Mouse (Mus musculus) lung, adult 2 months (tissue): ENCODE measurements around the gene Igsf8. TPM values are rescaled to one million over a fixed set of nuclear protein-coding genes. Genes with fewer than 3 reads are reported as not detected.
A peak's percentile ranks its signal among the peaks of the same experiment; 100 is the strongest.

Source experiments
- DNase-seq: peaks from one replicate; pipeline ENCODE4 v3.0.0; 2022
- H3K4me1 ChIP-seq: fragments of 200-500 bp; 2 replicates; pipeline ENCODE4 v1.6.1; 2011; ENCODE audit warnings: low read length; ENCODE audit not compliant: control insufficient read depth, insufficient read depth
- H3K4me3 ChIP-seq: fragments of 200-500 bp; replicated peaks from 2 replicates; pipeline ENCODE3; 2011; ENCODE audit warnings: low read depth, mild to moderate bottlenecking, control low read depth, low read length; ENCODE audit errors: extremely low read depth
- CTCF ChIP-seq: fragments of 200-500 bp; IDR thresholded peaks from 2 replicates; pipeline ENCODE4 v1.5.1; 2011; ENCODE audit warnings: mild to moderate bottlenecking, low read length, control low read depth; ENCODE audit not compliant: insufficient read depth
- POLR2A ChIP-seq: fragments of 200-500 bp; IDR thresholded peaks from 2 replicates; pipeline ENCODE4 v1.6.1; 2011; ENCODE audit warnings: low read depth, mild to moderate bottlenecking, control low read depth, low read length, borderline replicate concordance; ENCODE audit errors: extremely low read depth
- WGBS: fragments of 180-500 bp; shearing (Covaris S2); methylation state at CpG from one replicate; pipeline ENCODE4 v1.1.7; 2018; 5-methylcytosine and 5-hydroxymethylcytosine counted together
- polyA plus RNA-seq: library from polyadenylated mRNA; depleted of rRNA; stranded (reverse); fragments of >200 nt; gene quantifications from 2 replicates; pipeline ENCODE4 v1.2.3, GENCODE M21; 2012

Gene Igsf8
- polyA plus RNA-seq, 1 experiment, result 90.8 TPM

GRCm38 (mm10) chr1:172314911-172315310 lies 53.5 kb downstream of the Igsf8 start:
- WGBS, result 92% methylated on average over 3 of the region's 3 CpGs
- Histone ChIP-seq H3K4me1 (peaks cover 5% of the 10 kb centered on the region; the same call in 1 of the 2 replicates), H3K4me3 (no peak overlapping the region)
- DNase-seq, result no peak
- TF ChIP-seq CTCF, result no peak
- no peak for TF ChIP-seq POLR2A

- DNase-seq, result no peak
- H3K4me3 ChIP-seq, result no peak overlapping the region
- TF ChIP-seq CTCF, result no peak
- no peak for TF ChIP-seq POLR2A
- no peaks in the 10 kb centered on the region for H3K4me1 ChIP-seq
- 86% methylated on average over 18 of the region's 18 CpGs for WGBS
Measured at GRCm38 (mm10) chr1:172317431-172317830, 56.0 kb downstream of the Igsf8 start.

- TF ChIP-seq CTCF, result no peak
- TF ChIP-seq POLR2A, result no peak
- whole genome bisulfite sequencing, result 82% methylated on average over 15 of the region's 15 CpGs
- Histone ChIP-seq H3K4me1 (no peaks in the 10 kb centered on the region), H3K4me3 (no peak overlapping the region)
- no peak for DNase-seq
Measured at GRCm38 (mm10) chr1:172317946-172318345, 56.5 kb downstream of the Igsf8 start.

- WGBS, result 89% methylated on average over 19 of the region's 19 CpGs
- Histone ChIP-seq H3K4me3 (no peak overlapping the region), H3K4me1 (no peaks in the 10 kb centered on the region)
- DNase-seq, result no peak
- TF ChIP-seq CTCF (no peak), POLR2A (no peak)
Measured at GRCm38 (mm10) chr1:172318424-172319035, 57.1 kb downstream of the Igsf8 start.

- WGBS, result 86% methylated on average over 7 of the region's 7 CpGs
- no peak overlapping the region for H3K4me3 ChIP-seq
- H3K4me1 ChIP-seq, result no peaks in the 10 kb centered on the region
- TF ChIP-seq POLR2A (no peak), CTCF (no peak)
- DNase-seq, result no peak
Measured at GRCm38 (mm10) chr1:172319346-172319745, 57.9 kb downstream of the Igsf8 start.

- TF ChIP-seq CTCF, result no peak
- no peak for TF ChIP-seq POLR2A
- no peak overlapping the region for H3K4me3 ChIP-seq
- WGBS, result 60% methylated on average over 5 of the region's 5 CpGs
- DNase-seq, result no peak
- no peaks in the 10 kb centered on the region for H3K4me1 ChIP-seq
Measured at GRCm38 (mm10) chr1:172319921-172320411, 58.5 kb downstream of the Igsf8 start.

GRCm38 (mm10) chr1:172322725-172323124 lies 61.3 kb downstream of the Igsf8 start:
- TF ChIP-seq POLR2A (no peak), CTCF (no peak)
- DNase-seq, result no peak
- Histone ChIP-seq H3K4me1 (peaks cover 6% of the 10 kb centered on the region), H3K4me3 (no peak overlapping the region)
- 64% methylated on average over 13 of the region's 13 CpGs for WGBS

- no peak for TF ChIP-seq CTCF
- TF ChIP-seq POLR2A, result no peak
- WGBS, result 60% methylated on average over 5 of the region's 5 CpGs
- no peak for DNase-seq
- H3K4me1 ChIP-seq, result peaks cover 6% of the 10 kb centered on the region
- no peak overlapping the region for H3K4me3 ChIP-seq
Measured at GRCm38 (mm10) chr1:172323298-172323697, 61.9 kb downstream of the Igsf8 start.

GRCm38 (mm10) chr1:172323801-172324359 lies 62.4 kb downstream of the Igsf8 start:
- Histone ChIP-seq H3K4me3 (no peak overlapping the region), H3K4me1 (peaks cover 6% of the 10 kb centered on the region)
- 78% methylated on average over 6 of the region's 6 CpGs for WGBS
- TF ChIP-seq POLR2A (no peak), CTCF (no peak)
- no peak for DNase-seq

- no peak overlapping the region for H3K4me3 ChIP-seq
- peaks cover 6% of the 10 kb centered on the region for H3K4me1 ChIP-seq
- TF ChIP-seq CTCF (peak; percentile 99), POLR2A (no peak)
- 19% methylated on average over 7 of the region's 7 CpGs for WGBS
- DNase-seq, result peak; percentile 70
Measured at GRCm38 (mm10) chr1:172324725-172325124, 63.3 kb downstream of the Igsf8 start.
